8 mouse cellular contexts compared by ENCODE assay signal in genomic region chr2:52424747-52425522, GRCm38 (mm10). TPM values are rescaled to one million over a fixed set of nuclear protein-coding genes. Genes with fewer than 3 reads are reported as not detected.
DNase-seq lines count a peak whose midpoint lies in the region; ATAC-seq and TF ChIP-seq lines count a peak whose summit lies in the region.

Gene Arl5a, minus strand, starts transcription at chr2:52424901.

- no peak for TF ChIP-seq CTCF in liver, adult 2 months (IDR thresholded peaks at IDR 0.05; ENCODE audit: low read depth, low read length)

- H3K4me1 ChIP-seq in heart, embryonic 11.5 days (ENCODE audit: control insufficient read depth, insufficient read depth, low read length), result peaks cover 17% of the 10 kb centered on the region
- peaks cover 37% of the 10 kb centered on the region for H3K4me1 ChIP-seq in kidney, embryonic 16.5 days (ENCODE audit: insufficient read depth, low read length)
- H3K4me1 ChIP-seq in liver, adult 2 months (ENCODE audit: control insufficient read depth, insufficient read depth, low read length), result peaks cover 21% of the 10 kb centered on the region

- peak within 1 kb of the TSS; percentile 88 for H3K4me2 ChIP-seq in heart, embryonic 11.5 days
- H3K4me2 ChIP-seq in kidney, embryonic 16.5 days (replicated peaks; ENCODE audit: low read depth, low read length), result peak within 1 kb of the TSS; percentile 76
- peak within 1 kb of the TSS; percentile 76 for H3K4me2 ChIP-seq in myocyte (ENCODE audit: low read depth)

- peak within 1 kb of the TSS; percentile 89 for H3K27ac ChIP-seq in heart, embryonic 11.5 days (ENCODE audit: low read depth, low read length)
- H3K27ac ChIP-seq in kidney, embryonic 16.5 days (ENCODE audit: low read length), result peak within 1 kb of the TSS; percentile 86
- peak within 1 kb of the TSS; percentile 96 for H3K27ac ChIP-seq in liver, adult 2 months (replicated peaks; ENCODE audit: insufficient read depth, low read depth, low read length)

- under 1% methylated on average over 53 of the region's 57 CpGs for WGBS in heart, embryonic 11.5 days (ENCODE audit: insufficient replicate concordance)
- under 1% methylated on average over 49 of the region's 57 CpGs for WGBS in kidney, embryonic 16.5 days
- under 1% methylated on average over 57 of the region's 57 CpGs for WGBS in liver, adult 2 months

- peak; percentile 74 for TF ChIP-seq POLR2A in liver, adult 2 months (IDR thresholded peaks at IDR 0.05; ENCODE audit: extremely low read depth, insufficient read depth, low read length)
- TF ChIP-seq POLR2A in myocyte (IDR thresholded peaks at IDR 0.05; ENCODE audit: insufficient read length, low read depth), result peak; percentile 97

- H3K27me3 ChIP-seq in heart, embryonic 11.5 days (ENCODE audit: control insufficient read depth, insufficient read depth, low read length), result no peaks in the 10 kb centered on the region
- H3K27me3 ChIP-seq in kidney, embryonic 16.5 days (ENCODE audit: insufficient read depth, low read length), result no peaks in the 10 kb centered on the region
- H3K27me3 ChIP-seq in liver, adult 2 months (ENCODE audit: control insufficient read depth, insufficient read depth, low read length), result no peaks in the 10 kb centered on the region
- no peaks in the 10 kb centered on the region for H3K27me3 ChIP-seq in myocyte (ENCODE audit: control insufficient read depth, insufficient read depth, insufficient read length)
- no peaks in the 10 kb centered on the region for H3K27me3 ChIP-seq in splenic B cell, adult 2 months (ENCODE audit: control insufficient read depth, insufficient read depth, low read length, poor library complexity, severe bottlenecking)

- H3K4me3 ChIP-seq in heart, embryonic 11.5 days (ENCODE audit: low read depth, low read length), result peak within 1 kb of the TSS; percentile 93
- peak within 1 kb of the TSS; percentile 97 for H3K4me3 ChIP-seq in kidney, embryonic 16.5 days (ENCODE audit: low read length)
- peak within 1 kb of the TSS; percentile 91 for H3K4me3 ChIP-seq in liver, adult 2 months (ENCODE audit: insufficient read depth, low read depth, low read length)
- peak within 1 kb of the TSS; percentile 59 for H3K4me3 ChIP-seq in myocyte

- DNase-seq in A20 (ENCODE audit: low read depth, low spot score), result peak; percentile 93
- DNase-seq in brain, adult 2 months (ENCODE audit: low read depth, low spot score), result peak; percentile 97
- DNase-seq in liver, adult 2 months (ENCODE audit: extremely low read depth, low read depth, low spot score), result peak; percentile 69
- peak; percentile 94 for DNase-seq in splenic B cell, adult 2 months (ENCODE audit: low read depth, low spot score)

- H3ac ChIP-seq in myocyte (ENCODE audit: control insufficient read depth, insufficient read length), result peak within 1 kb of the TSS; percentile 94

- no peaks in the 10 kb centered on the region for H3K36me3 ChIP-seq in heart, embryonic 11.5 days (ENCODE audit: control insufficient read depth, insufficient read depth, low read length)
- H3K36me3 ChIP-seq in kidney, embryonic 16.5 days (ENCODE audit: insufficient read depth, low read length), result no peaks in the 10 kb centered on the region
- H3K36me3 ChIP-seq in liver, adult 2 months (ENCODE audit: control insufficient read depth, insufficient read depth, low read length), result no peaks in the 10 kb centered on the region
- H3K36me3 ChIP-seq in myocyte (ENCODE audit: control insufficient read depth, insufficient read depth), result no peaks in the 10 kb centered on the region
- no peaks in the 10 kb centered on the region for H3K36me3 ChIP-seq in splenic B cell, adult 2 months (ENCODE audit: control insufficient read depth, insufficient read depth, low read length, poor library complexity, severe bottlenecking)

- peak within 1 kb of the TSS; percentile 98 for H3K9ac ChIP-seq in heart, embryonic 11.5 days (ENCODE audit: low read depth, low read length)
- H3K9ac ChIP-seq in kidney, embryonic 16.5 days (replicated peaks; ENCODE audit: low read length), result peak within 1 kb of the TSS; percentile 97
- H3K9ac ChIP-seq in liver, adult 2 months (ENCODE audit: low read depth, low read length), result peak within 1 kb of the TSS; percentile 95

- H3K9me3 ChIP-seq in heart, embryonic 11.5 days (replicated peaks; ENCODE audit: control insufficient read depth, low read length), result no peaks in the 10 kb centered on the region
- no peaks in the 10 kb centered on the region for H3K9me3 ChIP-seq in kidney, embryonic 16.5 days (ENCODE audit: low read length)

- ATAC-seq in erythroblast, adult 5-6 weeks (replicated peaks; ENCODE audit: low FRiP score, poor library complexity, severe bottlenecking), result peak; percentile 96
- peak; percentile 95 for ATAC-seq in heart, embryonic 11.5 days (replicated peaks; ENCODE audit: insufficient number of reproducible peaks, low FRiP score, low TSS enrichment)
- peak; percentile 95 for ATAC-seq in kidney, embryonic 16.5 days (ENCODE audit: low FRiP score, low TSS enrichment)

- H3K79me2 ChIP-seq in liver, adult 2 months (ENCODE audit: control insufficient read depth, insufficient read depth, low read length), result peaks cover 23% of the 10 kb centered on the region; the same call in 1 of the 2 replicates
- H3K79me2 ChIP-seq in myocyte (ENCODE audit: control insufficient read depth, insufficient read depth), result peaks cover 45% of the 10 kb centered on the region

TF ChIP-seq in myocyte, 11 proteins besides CTCF, POLR2A, EP300 and RAD21:
- TF ChIP-seq SRF (IDR thresholded peaks at IDR 0.05; ENCODE audit: control insufficient read depth, insufficient read length, low read depth) (no peak), E2F4 (IDR thresholded peaks at IDR 0.05; ENCODE audit: insufficient read depth) (no peak), MAX (IDR thresholded peaks at IDR 0.05; ENCODE audit: low read depth) (no peak), REST (IDR thresholded peaks at IDR 0.05; ENCODE audit: insufficient read depth, insufficient read length) (no peak), POLR2AphosphoS2 (IDR thresholded peaks at IDR 0.05; ENCODE audit: insufficient read length, low read depth) (peak; percentile 90), TCF12 (IDR thresholded peaks at IDR 0.05; ENCODE audit: insufficient read depth, poor library complexity, severe bottlenecking) (no peak), CEBPB (IDR thresholded peaks at IDR 0.05; ENCODE audit: insufficient read depth, poor library complexity, severe bottlenecking) (no peak), USF1 (IDR thresholded peaks at IDR 0.05; ENCODE audit: low read depth) (no peak), MYOG (IDR thresholded peaks at IDR 0.05; ENCODE audit: control insufficient read depth in 1 of 3, insufficient read depth in 1 of 3, insufficient read length in 2 of 3, low read depth in 2 of 3) (peak in 1 of 3 experiments; percentile 32)

RNA-seq across cellular contexts. Expression of gene Arl5a, which starts in this region (rescaled TPM):
- 9.6 and 11.1 TPM in 2 replicates for total RNA-seq in erythroblast, adult 5-6 weeks (2015; ENCODE audit: low replicate concordance)
- 7.1 and 12.8 TPM in 2 replicates for total RNA-seq in erythroblast, adult 5-6 weeks (2017; ENCODE audit: low replicate concordance)
- 74.4 and 95.6 TPM in 2 replicates for polyA plus RNA-seq in heart, embryonic 11.5 days (2014; fragmentation: Nextera tagmentation; extraction: Ambion mirVana)
- 35.6 and 45.3 TPM in 2 replicates for polyA plus RNA-seq in kidney, embryonic 16.5 days (2015; fragmentation: Nextera tagmentation; extraction: Ambion mirVana)
- 76.1 and 85.9 TPM in 2 replicates for total RNA-seq in liver, adult 2 months (2014; rRNA removed)
- 18.3 and 22.3 TPM in 2 replicates for polyA plus RNA-seq in liver, adult 2 months (2012; rRNA removed)
- 14.6 TPM for polyA plus RNA-seq in myocyte (2012; fragmentation: generic; extraction: Trizol)

Comparison
In these comparisons a context has a peak if more than half of its experiments do, and no peak if none do; other contexts are left out.
1. Peak in every context shown above with its lines: DNase-seq, ATAC-seq, H3K4me3 ChIP-seq and H3K27ac ChIP-seq.